Mouse (Mus musculus) CH12.LX (cell line): ENCODE measurements at regions not wholly inside any gene's neighbourhood (a gene's known extent, or its start where the extent isn't known, plus 50 kb on each side); places are given as distances from the start of the nearest gene placed in this dataset.

Source experiments
- DNase-seq: peaks from one replicate; pipeline ENCODE4 v3.0.0-alpha.2; 2013; ENCODE audit errors: extremely low read depth
- H3K27ac ChIP-seq: 2 replicates; pipeline ENCODE4 v1.5.1; 2012; ENCODE audit warnings: low read depth, mild to moderate bottlenecking, control low read depth, moderate library complexity; ENCODE audit not compliant: insufficient read depth
- H3K27me3 ChIP-seq: replicated peaks from 2 replicates; pipeline ENCODE3; 2012; ENCODE audit warnings: inconsistent platforms
- H3K36me3 ChIP-seq, 2 experiments: replicated peaks in 1 of 2; 2 replicates each; pipeline versions ENCODE3 to v1.6.1; 2012; ENCODE audit warnings: inconsistent platforms in 1 of 2, low read length in 1 of 2, mild to moderate bottlenecking in 1 of 2, mixed read lengths in 1 of 2, moderate library complexity in 1 of 2; ENCODE audit not compliant: control insufficient read depth in 1 of 2, insufficient read depth in 1 of 2
- H3K4me1 ChIP-seq, 2 experiments: 2 replicates each; pipeline ENCODE4 v1.6.1; 2012; ENCODE audit warnings: inconsistent platforms in 1 of 2, moderate library complexity in 1 of 2; ENCODE audit not compliant: insufficient read depth in 2 of 2, control insufficient read depth in 1 of 2
- H3K4me2 ChIP-seq: 2 replicates; pipeline ENCODE4 v1.6.1; 2012; ENCODE audit warnings: low read depth, mild to moderate bottlenecking, control low read depth; ENCODE audit not compliant: poor library complexity, insufficient read depth, severe bottlenecking
- H3K4me3 ChIP-seq, 3 experiments: fragments of 150-350 bp in 1 of 3; sonication (generic) in 1 of 3; replicated peaks in 1 of 3; 2 replicates each; pipeline versions ENCODE3 to v1.5.1; 2011 to 2012; ENCODE audit warnings: low read depth in 2 of 3, low read length in 2 of 3, mild to moderate bottlenecking in 2 of 3, moderate library complexity in 2 of 3, control low read depth in 1 of 3, improper control_type of control experiment in 1 of 3, inconsistent platforms in 1 of 3, mixed read lengths in 1 of 3; ENCODE audit not compliant: poor library complexity in 1 of 3
- H3K79me2 ChIP-seq: replicated peaks from 2 replicates; pipeline ENCODE4 v1.6.1; 2012; ENCODE audit warnings: mild to moderate bottlenecking, moderate library complexity; ENCODE audit not compliant: control insufficient read depth, poor library complexity, insufficient read depth, severe bottlenecking; ENCODE audit errors: extremely low read depth
- H3K9ac ChIP-seq: 2 replicates; pipeline ENCODE4 v1.6.1; 2012; ENCODE audit warnings: low read depth, mild to moderate bottlenecking, control low read depth, moderate library complexity; ENCODE audit not compliant: insufficient read depth
- H3K9me3 ChIP-seq: replicated peaks from 2 replicates; pipeline ENCODE3; 2012; ENCODE audit warnings: low read length, inconsistent platforms, mixed read lengths
- CHD2 ChIP-seq: IDR thresholded peaks from 2 replicates; pipeline ENCODE4 v1.6.1; 2011; ENCODE audit warnings: low read length, improper control_type of control experiment
- CTCF ChIP-seq, 2 experiments: IDR thresholded peaks in 1 of 2; conservative IDR thresholded peaks in 1 of 2; 2 replicates each; pipeline ENCODE4 v1.5.1; 2011 to 2012; ENCODE audit warnings: low read depth in 2 of 2, low read length in 2 of 2, improper control_type of control experiment in 1 of 2, inconsistent platforms in 1 of 2, mild to moderate bottlenecking in 1 of 2, moderate library complexity in 1 of 2
- ELF1 ChIP-seq: IDR thresholded peaks from 2 replicates; pipeline ENCODE4 v1.6.1; 2014; ENCODE audit warnings: low read depth, mild to moderate bottlenecking, inconsistent platforms, low read length, improper control_type of control experiment
- EP300 ChIP-seq: IDR thresholded peaks from 2 replicates; pipeline ENCODE4 v1.6.1; 2011; ENCODE audit warnings: low read length, improper control_type of control experiment
- ETS1 ChIP-seq: conservative IDR thresholded peaks from 2 replicates; pipeline ENCODE4 v1.6.1; 2012; ENCODE audit warnings: low read depth, mild to moderate bottlenecking, inconsistent platforms, low read length, improper control_type of control experiment, moderate library complexity
- HCFC1 ChIP-seq: IDR thresholded peaks from 2 replicates; pipeline ENCODE4 v1.6.1; 2012; ENCODE audit warnings: low read depth, mild to moderate bottlenecking, inconsistent platforms, low read length, improper control_type of control experiment
- IRF4 ChIP-seq: IDR thresholded peaks from 2 replicates; pipeline ENCODE4 v1.6.1; 2014; ENCODE audit warnings: low read depth, mild to moderate bottlenecking, inconsistent platforms, low read length, improper control_type of control experiment
- JUN ChIP-seq: IDR thresholded peaks from 2 replicates; pipeline ENCODE4 v1.6.1; 2011; ENCODE audit warnings: low read depth, mild to moderate bottlenecking, low read length, improper control_type of control experiment, moderate library complexity; ENCODE audit not compliant: insufficient read depth
- KAT2A ChIP-seq: IDR thresholded peaks from 2 replicates; pipeline ENCODE4 v1.6.1; 2012; ENCODE audit warnings: low read length, improper control_type of control experiment, inconsistent platforms; ENCODE audit not compliant: insufficient replicate concordance
- MAFK ChIP-seq: IDR thresholded peaks from 2 replicates; pipeline ENCODE4 v1.6.1; 2011; ENCODE audit warnings: low read length, improper control_type of control experiment; ENCODE audit not compliant: insufficient replicate concordance
- MAX ChIP-seq: IDR thresholded peaks from 2 replicates; pipeline ENCODE4 v1.6.1; 2011; ENCODE audit warnings: low read length, improper control_type of control experiment
- MAZ ChIP-seq: IDR thresholded peaks from 2 replicates; pipeline ENCODE4 v1.6.1; 2012; ENCODE audit warnings: low read depth, mild to moderate bottlenecking, inconsistent platforms, low read length, improper control_type of control experiment, moderate library complexity
- MEF2A ChIP-seq: IDR thresholded peaks from 2 replicates; pipeline ENCODE4 v1.6.1; 2014; ENCODE audit warnings: low read depth, mild to moderate bottlenecking, inconsistent platforms, low read length, improper control_type of control experiment, borderline replicate concordance
- MYC ChIP-seq: IDR thresholded peaks from 2 replicates; pipeline ENCODE4 v1.6.1; 2011; ENCODE audit warnings: low read depth, mild to moderate bottlenecking, improper control_type of control experiment, low read length
- NELFE ChIP-seq: IDR thresholded peaks from 2 replicates; pipeline ENCODE4 v1.6.1; 2011; ENCODE audit warnings: low read depth, low read length, improper control_type of control experiment
- PAX5 ChIP-seq: IDR thresholded peaks from 2 replicates; pipeline ENCODE4 v1.6.1; 2012; ENCODE audit warnings: low read length, inconsistent platforms, mixed read lengths
- SMC3 ChIP-seq: IDR thresholded peaks from 2 replicates; pipeline ENCODE4 v1.6.1; 2011; ENCODE audit warnings: low read depth, low read length, improper control_type of control experiment
- TBP ChIP-seq: conservative IDR thresholded peaks from 2 replicates; pipeline ENCODE4 v1.6.1; 2011; ENCODE audit warnings: low read depth, low read length, improper control_type of control experiment
- TCF12 ChIP-seq: IDR thresholded peaks from 2 replicates; pipeline ENCODE4 v1.6.1; 2014; ENCODE audit warnings: low read depth, mild to moderate bottlenecking, inconsistent platforms, low read length, improper control_type of control experiment
- USF1 ChIP-seq: IDR thresholded peaks from 2 replicates; pipeline ENCODE4 v1.6.1; 2014; ENCODE audit warnings: low read depth, mild to moderate bottlenecking, inconsistent platforms, low read length, improper control_type of control experiment
- USF2 ChIP-seq: conservative IDR thresholded peaks from 2 replicates; pipeline ENCODE4 v1.6.1; 2011; ENCODE audit warnings: low read depth, low read length, improper control_type of control experiment
- ZKSCAN1 ChIP-seq: IDR thresholded peaks from 2 replicates; pipeline ENCODE4 v1.6.1; 2012; ENCODE audit warnings: low read depth, inconsistent platforms, low read length, improper control_type of control experiment, borderline replicate concordance
- ZMIZ1 ChIP-seq: IDR thresholded peaks from 2 replicates; pipeline ENCODE4 v1.6.1; 2012; ENCODE audit warnings: low read depth, mild to moderate bottlenecking, inconsistent platforms, low read length, improper control_type of control experiment
- ZNF384 ChIP-seq: IDR thresholded peaks from 2 replicates; pipeline ENCODE4 v1.6.1; 2012; ENCODE audit warnings: low read depth, low read length, improper control_type of control experiment, inconsistent platforms
- dilution Hi-C: fragments of 300-500 bp; cut with MboI; formaldehyde crosslinking; loops from 2 replicates; pipeline ENCODE4 v1.14.3; 2020; ENCODE audit warnings: low sequenced_read_pairs; ENCODE audit not compliant: extremely low pct_unique_long_range_greater_than_20kb, extremely low pct_ligation_motif_present
- in situ Hi-C: fragments of 300-500 bp; cut with MboI; formaldehyde crosslinking; loops from 3 replicates; pipeline ENCODE4 v1.14.3; 2019; ENCODE audit warnings: low sequenced_read_pairs, low pct_ligation_motif_present, low pct_unique_long_range_greater_than_20kb, mixed read lengths

- no peaks in the 10 kb centered on the region for H3K27me3 ChIP-seq
- no peak overlapping the region for H3K4me2 ChIP-seq
- in situ Hi-C loops, result no loop called here
- H3K4me1 ChIP-seq, result no peaks in the 10 kb centered on the region
- no peak for TF ChIP-seq USF1
- TF ChIP-seq ETS1, result no peak
- TF ChIP-seq JUN, result no peak
- no peak for TF ChIP-seq ELF1
- TF ChIP-seq MEF2A, result no peak
- no peak for TF ChIP-seq TBP
- TF ChIP-seq PAX5, result no peak
- TF ChIP-seq IRF4, result no peak
- TF ChIP-seq EP300, result no peak
- TF ChIP-seq ZKSCAN1, result no peak
- no peak for TF ChIP-seq SMC3
- TF ChIP-seq MAFK, result no peak
- TF ChIP-seq NELFE, result no peak
- no peak for TF ChIP-seq MYC
- TF ChIP-seq, all 38 proteins: peak for 0
- Histone ChIP-seq H3K79me2 (no peaks in the 10 kb centered on the region), H3K27ac (no peak overlapping the region), H3K9ac (no peak overlapping the region), H3K36me3 (no peaks in the 10 kb centered on the region), H3K4me3 (no peak overlapping the region), H3K9me3 (no peaks in the 10 kb centered on the region)
- dilution Hi-C loops, result no loop called here
- no peak for DNase-seq
These were observed 110.7 kb upstream of the 1700066M21Rik start for GRCm38 (mm10) chr1:57266695-57267094.

- no peak for DNase-seq
- H3K4me3 ChIP-seq, result no peak overlapping the region
- dilution Hi-C loops (no loop called here), in situ Hi-C loops (no loop called here)
- no peaks in the 10 kb centered on the region for H3K27me3 ChIP-seq
- no peaks in the 10 kb centered on the region for H3K79me2 ChIP-seq
- no peaks in the 10 kb centered on the region for H3K4me1 ChIP-seq
- H3K4me2 ChIP-seq, result no peak overlapping the region
- H3K27ac ChIP-seq, result no peak overlapping the region
- H3K9ac ChIP-seq, result no peak overlapping the region
- TF ChIP-seq ZKSCAN1 (no peak), MAX (no peak), USF1 (no peak), MAFK (no peak), TBP (no peak), MAZ (no peak), CTCF (conservative IDR thresholded peaks at IDR 0.05 in 1 of 2, IDR thresholded peaks at IDR 0.05 in 1 of 2; ENCODE audit: low read depth in 2 of 2, low read length in 2 of 2) (no peak), TCF12 (no peak), ZMIZ1 (no peak), HCFC1 (no peak), KAT2A (no peak), ELF1 (no peak), ZNF384 (no peak), EP300 (no peak), CHD2 (no peak), USF2 (no peak)
- no peaks in the 10 kb centered on the region for H3K36me3 ChIP-seq
- no peaks in the 10 kb centered on the region for H3K9me3 ChIP-seq
These were observed 109.6 kb upstream of the 1700066M21Rik start for GRCm38 (mm10) chr1:57267851-57268250.
